Mouse (Mus musculus): ENCODE results near the gene Acsl1.

Gene Acsl1

DNA sequence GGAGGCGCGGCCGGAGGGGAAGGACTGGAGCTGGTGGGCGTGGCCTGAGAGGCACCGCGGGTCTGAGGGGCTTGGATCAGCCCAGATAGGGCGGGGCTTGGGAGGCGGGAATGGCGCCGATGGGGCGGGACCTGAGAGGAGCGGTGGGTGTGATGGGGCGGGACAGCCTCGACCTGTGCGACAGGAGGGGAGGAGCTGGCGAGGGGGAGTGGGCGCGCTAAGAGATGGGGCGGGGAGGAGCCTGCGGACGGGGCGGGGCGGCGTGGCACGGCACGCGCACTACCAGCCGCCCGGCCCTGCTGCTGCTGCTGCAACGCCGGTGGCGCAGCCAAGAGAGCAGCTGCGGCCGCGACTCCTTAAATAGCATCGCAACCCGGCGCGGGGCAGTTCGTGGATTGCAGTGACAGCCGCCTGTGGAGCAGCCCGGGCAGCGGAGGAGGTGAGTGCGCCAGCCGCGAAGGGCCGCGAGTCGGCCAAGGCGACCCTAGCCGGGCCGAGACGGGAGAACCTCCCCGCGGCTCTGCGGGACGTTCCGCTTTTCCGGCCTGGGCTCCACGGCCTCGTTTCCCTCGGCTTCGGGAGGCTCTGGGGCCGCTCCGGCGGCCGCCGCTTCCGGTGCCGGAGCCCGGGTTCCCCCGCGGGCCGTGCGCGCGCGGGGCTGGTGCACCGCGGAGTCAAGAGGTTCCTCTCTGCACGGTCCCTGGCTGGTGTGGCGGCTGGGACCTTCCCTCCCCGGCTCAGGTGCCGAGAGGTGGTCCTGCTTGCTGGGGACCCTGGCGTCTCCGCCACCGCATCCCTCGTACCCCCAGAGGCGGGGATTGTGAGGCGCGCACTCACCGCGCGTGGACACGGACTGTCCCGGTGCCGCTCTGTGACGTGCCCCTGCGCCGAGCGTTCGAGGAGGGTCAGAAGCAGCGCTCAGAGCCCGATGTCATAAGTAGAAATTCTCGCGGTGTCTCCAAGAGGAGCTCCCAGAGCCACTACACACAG lies at the start of gene Acsl1:
TSS of gene Acsl1 (plus strand) at position 246 of the 990 bp plus-strand sequence.
- peak; percentile 96 to 98 for DNase-seq

DNA sequence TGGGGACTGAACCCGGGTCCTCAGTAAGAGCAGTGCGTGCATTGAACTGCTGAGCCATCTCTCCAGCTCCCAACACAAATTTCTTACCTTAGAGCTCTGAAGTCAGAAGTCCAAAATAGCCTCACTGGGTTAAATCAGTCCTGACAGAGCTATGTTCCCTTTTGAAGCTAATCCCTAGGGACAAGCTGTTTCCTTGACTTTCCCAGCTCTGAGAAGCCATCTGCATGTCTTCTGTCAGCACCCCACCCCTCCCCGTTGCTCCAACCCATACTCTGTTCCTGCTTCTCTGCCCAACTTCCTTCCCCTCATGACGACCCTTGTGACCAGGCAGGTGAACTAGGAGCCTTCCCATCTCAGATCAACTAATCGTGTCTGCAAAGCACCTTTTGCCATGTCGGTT lies 49.3 kb upstream of the Acsl1 start:
- no peak for DNase-seq

DNA sequence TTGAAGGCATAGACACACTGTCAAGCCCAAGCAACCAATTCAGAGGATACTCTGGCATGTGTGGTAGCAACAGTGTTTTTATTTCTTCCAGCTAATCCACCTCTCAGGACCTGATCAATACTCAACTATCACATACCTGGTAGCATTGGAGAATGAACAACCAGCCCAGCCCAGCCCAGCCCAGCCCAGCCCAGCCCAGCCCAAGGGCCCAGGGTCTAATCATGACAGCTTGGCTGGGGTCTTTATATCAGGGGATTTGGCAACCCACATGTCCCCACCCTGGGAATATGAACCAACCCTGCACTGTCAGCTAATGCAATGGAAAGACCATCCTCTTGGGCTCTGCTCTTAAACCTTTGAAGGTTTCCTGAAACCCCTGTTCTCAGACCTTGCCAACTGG lies 42.9 kb upstream of the Acsl1 start:
- no peak for DNase-seq

DNA sequence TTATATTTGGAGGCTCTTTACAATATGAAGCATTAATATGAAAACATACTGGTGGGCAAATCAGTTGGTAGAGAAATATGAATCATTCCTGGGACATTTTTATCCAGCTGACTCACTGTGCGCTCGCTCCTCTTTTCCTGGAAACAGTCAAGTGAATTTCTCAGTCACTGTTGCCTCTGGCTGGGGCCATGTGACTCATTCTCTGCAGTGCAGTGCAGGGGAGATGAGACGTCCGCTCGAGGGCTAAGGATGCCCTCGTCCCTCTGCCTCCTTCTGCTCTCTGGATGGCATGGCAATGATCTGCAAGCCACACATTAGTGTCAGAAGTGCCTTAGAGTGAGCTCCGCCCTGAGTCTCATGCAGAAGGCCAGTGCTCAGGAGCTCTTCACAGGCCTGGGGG lies 41.0 kb upstream of the Acsl1 start:
- DNase-seq: no peak

DNA sequence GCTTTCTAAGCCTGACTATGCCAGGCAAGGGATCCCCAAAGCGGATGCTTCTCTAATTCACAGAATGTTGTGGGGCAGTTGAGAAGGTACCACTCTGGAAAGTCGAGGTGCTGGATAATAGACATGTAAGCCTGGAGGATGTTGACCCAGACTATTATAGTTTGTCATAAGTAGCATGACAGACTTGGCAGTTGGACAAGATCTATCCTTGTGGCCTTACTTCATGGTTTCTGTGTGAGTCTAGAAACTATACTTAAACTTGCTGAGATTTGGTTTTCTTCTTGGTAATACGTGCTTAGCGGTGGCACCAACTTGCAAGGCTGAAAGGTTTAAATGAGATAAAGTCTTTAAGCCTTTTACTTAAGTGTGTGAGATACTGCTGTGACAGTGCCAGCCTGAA lies 38.9 kb upstream of the Acsl1 start:
- DNase-seq: no peak

DNA sequence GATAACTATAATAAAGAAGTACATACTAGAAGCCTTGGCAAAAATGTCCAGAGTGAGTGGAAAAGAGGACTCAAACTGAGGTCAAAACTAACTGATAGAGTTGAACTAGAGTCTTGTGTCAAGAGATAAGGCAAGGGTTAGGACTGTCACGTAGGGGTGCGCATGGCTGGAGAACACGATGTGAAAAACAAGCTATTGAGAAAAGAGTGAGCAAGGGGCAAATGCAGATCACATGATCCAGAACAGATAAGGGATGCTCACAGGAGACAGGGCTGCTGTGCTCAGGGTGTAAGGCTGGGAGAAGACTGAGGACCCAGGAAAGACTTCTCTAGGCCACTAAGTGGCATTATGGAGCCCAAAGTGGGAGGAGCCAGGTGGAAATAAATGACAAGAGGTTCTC lies 38.3 kb upstream of the Acsl1 start:
- no peak for DNase-seq

DNA sequence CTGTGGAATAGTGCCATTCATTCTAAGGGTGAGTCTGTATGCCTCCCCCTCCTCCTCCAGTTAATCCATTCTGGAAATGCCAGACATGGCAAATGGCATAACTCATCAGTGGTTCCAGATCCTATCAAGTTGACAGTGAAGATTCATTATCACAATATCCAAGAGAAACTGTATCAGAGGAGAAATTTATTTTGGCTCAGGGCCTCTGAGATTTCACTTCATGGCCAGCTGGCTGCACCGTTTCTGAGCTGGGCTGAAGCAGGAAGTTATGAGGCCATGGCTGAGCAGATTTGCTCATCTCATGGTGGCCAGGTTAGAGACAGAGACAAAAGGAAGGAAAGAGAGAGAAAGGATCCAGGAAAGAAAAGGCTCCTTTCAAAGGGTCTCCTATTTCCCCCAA lies 37.2 kb upstream of the Acsl1 start:
- DNase-seq: no peak

DNA sequence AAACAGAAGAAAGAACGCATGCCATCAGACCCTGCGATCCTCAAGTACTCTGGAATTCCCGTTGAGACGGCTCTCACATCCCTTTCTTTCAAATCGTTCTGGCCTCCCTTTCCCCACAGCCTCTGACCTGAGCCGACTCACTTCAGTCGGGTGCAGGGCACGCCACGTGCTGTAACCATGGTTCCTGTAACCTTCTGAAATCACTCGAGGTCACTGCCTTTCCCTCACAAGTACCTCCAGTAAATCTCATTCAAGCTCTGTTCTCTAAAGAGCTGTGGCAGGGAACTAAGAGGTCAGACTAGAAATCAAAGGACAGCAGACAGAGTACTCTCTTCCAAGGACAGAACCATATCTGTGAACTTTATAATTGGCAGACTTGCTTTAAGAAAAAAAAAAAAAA lies 32.3 kb upstream of the Acsl1 start:
- no peak for DNase-seq

DNA sequence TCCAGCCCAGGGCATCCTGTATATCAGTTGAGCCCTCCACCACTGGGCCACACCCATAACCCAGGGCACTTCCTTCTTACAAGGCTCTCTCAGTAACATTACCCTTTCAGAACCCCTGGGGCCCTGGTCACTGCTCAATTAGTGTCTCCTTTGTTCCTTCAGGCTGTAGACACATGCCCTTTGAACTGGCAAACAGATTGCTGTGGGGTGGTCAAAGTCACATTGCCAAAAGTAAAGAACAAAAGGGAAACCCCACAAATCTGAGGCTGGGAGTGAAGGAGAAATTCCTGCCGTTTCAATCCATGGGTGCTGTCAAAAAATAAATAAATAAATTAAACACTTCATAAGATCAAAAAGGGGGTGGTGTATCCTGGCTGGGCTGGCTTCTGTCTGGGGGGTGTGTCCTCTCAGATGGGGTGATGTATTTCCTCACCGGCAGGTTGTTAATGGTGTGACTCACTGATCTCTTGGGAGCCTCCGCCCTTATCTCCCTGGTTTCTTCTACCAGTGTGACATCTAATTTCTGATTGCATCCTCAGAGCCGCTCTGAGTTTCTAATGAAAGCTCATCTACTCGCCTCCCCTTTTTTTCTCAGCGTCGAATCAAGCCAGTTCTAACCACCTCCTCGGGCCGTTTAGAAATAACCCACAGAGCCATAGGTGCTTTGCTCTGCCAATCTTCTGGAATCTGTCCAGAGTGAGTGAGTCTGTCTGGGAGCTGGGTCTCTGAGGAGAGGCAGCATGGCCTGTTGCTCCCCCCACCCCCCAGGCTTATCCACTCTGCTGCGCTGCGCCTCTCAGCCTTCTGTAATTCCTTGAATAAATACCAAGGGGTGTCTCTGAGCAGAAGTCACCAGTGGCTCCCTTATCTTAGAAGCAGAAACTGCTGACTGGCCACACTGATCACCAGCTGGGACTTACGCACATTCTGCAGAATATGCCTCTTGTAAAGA lies 24.6 kb upstream of the Acsl1 start:
- DNase-seq: no peak

DNA sequence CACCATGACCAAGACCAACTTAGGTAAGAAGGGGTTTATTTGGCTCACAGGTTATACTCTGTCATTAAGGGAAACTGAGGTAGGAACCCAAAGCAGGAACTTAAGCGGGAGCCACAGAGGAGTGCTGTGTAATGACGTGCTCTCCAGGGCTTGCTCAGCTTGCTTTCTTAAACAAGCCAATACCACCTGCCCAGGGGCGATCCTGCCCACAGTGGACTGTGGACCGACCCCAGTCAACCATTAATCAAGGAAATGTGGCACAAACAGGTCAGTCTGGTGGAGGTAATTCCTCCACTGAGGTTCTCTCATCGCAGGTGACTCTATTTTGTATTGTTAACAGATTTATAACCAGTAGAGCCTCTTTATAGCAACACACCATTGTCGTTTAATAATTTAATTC lies 23.5 kb upstream of the Acsl1 start:
- DNase-seq: no peak

DNA sequence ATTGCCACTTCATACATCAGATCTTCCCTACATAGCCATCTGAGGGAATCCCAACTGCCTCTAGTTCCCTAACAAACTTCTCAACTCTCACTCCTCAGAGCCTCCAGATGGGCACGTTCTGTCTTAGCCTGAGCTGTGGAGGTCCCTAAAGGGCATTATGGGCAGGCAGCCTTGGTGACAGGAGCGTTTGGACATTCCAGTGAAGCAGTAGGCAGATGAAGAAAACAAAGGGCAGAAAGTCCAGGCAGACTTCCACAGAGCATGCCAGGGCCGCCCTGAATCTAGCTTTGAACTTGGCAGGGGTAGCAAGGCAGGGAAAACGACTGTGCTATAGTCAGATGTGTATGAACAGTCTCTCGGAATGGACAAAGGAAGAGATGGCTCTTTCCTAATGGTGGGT lies 22.2 kb upstream of the Acsl1 start:
- DNase-seq: no peak

DNA sequence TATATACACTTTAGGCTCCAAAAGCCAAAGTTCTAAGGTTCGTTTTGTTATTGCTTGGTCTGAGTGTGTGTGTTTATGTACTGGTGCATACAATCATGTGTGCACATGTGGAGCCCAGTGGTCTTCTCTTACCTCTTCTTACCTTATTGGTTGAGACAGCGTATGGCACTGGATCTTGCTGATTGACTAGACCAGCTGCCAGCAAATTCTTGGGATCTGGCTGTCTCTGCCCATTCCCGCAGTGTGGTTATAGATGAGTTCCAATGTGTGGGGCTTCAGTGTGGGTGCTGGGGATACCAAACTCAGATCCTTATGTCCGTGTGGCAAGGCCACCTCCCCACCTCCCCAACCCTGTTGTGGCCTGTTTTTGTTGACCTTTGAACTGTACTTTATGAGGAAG lies 21.8 kb upstream of the Acsl1 start:
- DNase-seq: no peak

DNA sequence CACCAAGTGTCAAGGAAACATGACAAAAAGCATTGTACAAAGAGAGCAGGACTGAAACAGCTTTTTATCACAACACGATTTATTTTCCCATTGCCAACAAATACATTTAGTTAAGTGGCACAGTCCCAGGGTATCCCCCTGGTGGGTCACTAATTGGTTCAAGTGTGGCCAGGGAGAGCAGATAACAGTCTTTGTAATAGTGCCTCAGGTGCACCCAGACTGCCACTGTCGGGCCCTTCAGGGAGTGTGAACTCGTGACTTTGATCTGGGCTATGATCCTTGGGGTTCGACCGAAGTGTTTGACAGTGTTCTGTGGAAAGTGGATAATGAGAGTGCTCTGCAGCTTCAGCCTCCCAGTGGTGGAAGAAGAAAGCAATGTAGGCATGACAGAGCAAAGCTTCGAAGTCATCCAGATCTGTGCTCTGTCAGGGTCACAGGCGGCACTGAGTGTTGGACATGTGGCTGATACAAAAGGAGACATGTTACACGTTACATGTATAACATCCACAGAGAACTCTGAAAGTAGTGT lies 21.1 kb upstream of the Acsl1 start:
- no peak for DNase-seq

DNA sequence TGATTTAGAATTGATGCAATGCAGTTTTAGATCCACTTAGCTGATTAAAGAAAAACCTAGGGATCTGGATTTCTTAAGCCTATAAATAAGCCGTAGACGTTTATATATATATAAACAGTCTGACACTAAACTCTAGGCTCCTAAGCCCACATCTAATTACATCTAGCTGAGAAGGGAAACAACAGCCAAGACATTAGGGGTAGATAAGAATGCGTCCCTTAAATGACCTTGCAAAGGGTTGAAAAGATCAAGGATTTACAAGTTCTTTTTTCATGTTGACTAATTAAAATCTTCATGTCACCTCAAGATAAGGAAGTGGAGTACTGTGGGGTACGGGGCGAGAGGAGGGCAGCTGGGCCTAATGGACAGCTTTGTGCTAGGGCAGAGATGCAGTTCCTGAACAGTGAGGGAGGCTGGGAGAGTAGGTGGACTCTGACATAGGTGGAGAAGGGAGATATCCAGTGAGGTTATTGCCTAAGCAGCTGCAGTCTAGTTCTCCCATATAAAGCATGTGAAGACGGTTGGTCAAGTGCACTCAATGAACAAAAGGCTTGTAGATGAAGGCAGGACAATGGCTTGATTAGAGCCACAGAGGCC lies 12.5 kb upstream of the Acsl1 start:
- DNase-seq: no peak

DNA sequence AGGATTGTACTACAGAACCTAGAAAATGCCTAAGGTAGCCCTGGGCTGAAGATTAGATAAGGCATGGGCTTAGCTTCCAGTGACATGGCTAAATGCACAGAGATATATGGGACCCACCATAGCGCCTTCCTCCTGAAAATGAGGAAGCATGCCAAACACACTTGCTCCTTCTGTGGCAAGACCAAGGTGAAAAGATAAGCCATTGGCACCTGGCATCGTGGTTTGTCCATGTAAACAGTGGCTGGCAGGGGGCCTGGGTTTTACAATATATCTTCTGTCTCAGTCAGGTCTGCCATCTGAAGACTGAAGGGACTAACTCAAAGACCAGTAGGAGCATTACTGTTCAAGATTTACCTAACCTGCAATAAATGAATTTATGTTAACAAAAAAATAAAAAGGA lies 2.4 kb upstream of the Acsl1 start:
- no peak for DNase-seq

DNA sequence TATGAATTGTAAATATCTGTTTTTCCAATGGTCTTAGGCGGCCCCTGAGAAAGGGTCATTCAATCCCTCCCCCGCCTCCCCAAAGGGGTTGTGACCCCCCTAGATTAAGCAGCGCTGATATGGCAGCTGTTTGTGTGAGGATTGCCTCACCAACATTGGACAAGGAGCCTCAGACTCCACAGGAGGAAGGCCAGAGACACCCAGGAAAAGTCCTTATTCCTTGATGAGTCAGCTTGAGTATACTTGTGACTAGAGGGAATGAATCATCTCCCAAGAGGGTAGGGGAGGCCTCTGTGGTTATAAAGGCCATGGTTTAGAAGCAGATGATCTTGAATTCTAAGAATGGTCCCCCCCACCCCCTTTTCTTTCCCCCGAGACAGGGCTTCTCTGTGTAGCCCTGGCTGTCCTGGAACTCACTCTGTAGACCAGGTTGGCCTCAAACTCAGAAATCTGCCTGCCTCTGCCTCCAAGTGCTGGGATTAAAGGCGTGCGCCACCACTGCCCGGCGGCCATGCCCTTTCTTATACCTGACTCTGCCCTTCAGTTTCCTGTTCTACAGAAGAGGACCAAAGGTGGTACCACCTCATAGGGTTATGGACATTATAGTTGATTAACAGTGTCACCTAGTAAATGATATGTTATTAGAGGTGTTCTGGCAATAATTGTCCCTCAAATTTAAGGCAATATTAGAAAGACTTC lies 1.6 kb upstream of the Acsl1 start:
- DNase-seq: no peak

DNA sequence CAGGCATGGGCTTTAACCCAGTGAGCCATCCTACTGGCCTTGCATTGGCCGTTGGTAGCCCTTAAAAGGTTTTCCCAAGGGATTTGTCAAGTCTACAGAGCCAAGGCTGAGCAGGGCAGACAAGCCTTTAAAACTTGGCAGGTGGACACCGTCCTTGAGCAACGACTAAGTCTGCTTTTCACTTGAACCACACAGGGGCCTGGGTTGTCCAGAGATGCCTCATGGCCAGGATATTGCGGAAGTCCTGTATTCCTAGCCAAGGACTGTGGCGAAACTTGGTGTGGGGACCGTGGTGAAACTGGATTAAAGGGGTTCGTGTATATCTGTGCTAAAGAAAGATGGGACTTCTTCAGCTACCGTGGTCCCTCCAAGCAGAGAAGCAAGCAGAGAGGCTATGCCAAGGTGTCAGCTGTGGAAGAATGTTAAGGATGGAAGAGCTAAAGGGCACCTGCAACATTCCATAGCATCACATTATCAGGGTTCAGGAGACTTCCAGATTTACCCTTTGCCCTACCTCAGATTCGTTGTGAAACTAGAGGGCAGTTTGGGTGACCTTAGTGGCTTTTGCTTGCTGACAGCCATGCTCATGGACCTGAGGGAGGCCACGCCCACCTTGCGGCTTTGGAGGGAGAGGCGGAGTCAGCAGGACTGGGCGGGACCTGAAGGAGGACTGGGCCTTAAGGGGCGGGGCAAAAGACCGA lies 596 bp upstream of the Acsl1 start:
- no peak for DNase-seq

DNA sequence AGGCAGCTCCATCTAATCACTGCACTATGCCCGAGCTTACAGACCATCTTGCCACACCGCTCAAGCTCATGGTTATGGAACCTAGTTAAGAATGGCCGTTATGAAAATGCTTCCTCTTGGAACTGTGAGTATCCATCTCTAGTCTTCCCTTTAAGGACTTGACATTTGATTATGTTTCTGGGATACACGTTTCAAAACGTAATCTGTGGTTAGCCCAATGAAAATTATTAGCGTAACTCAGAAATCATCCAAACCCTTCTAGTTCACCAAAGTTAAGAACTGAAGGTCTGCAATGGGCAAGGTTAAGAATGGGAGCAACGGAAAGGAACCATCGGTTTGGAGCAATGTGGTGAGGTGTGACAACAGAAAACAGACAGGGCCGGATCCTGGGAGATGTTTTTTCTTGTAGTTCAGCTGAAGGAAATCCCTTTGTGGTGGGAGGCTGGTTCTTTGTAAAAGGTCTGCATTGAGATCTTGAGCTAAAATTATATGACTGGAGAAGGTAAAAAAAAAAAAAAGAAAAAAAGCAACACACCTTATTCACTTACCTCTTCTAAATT lies 1.2 kb downstream of the Acsl1 start:
- no peak for DNase-seq

DNA sequence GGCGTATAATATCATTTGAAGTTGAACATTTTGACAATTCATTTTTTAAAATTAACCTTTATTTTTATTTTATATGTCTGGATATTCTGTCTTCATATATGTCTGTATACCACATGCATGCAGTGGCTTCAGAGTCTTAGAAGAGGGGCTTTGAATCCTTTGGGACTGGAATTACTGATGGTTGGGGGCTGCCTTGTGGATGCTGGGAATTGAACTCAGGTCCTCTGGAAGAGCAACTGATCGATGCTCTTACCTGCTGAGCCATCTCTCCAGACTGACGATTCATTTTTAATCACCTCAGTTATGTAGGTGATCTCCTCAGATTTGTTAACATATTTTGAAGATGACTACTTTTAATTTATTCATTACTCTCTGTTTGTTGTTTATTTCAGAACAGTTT lies 3.3 kb downstream of the Acsl1 start:
- no peak for DNase-seq

DNA sequence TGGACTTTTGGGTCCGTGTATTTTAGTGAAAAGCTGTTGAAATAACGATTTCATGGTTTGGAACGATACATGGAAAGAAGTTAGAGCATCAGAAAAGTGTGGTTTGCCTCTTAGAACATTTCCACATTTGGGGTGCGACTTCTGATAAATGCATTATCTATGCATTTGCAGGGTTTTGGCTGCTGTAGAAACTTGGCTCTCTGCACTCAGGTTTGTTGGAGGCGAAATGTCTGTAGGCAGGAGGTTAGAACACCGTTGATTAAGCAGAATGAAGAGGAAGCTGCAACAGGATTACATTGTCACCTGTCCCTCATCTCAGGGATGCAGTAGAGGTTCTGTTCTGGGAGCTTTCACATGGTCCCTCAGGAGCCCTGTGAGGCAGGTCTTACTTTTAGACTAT lies 3.8 kb downstream of the Acsl1 start:
- no peak for DNase-seq

DNA sequence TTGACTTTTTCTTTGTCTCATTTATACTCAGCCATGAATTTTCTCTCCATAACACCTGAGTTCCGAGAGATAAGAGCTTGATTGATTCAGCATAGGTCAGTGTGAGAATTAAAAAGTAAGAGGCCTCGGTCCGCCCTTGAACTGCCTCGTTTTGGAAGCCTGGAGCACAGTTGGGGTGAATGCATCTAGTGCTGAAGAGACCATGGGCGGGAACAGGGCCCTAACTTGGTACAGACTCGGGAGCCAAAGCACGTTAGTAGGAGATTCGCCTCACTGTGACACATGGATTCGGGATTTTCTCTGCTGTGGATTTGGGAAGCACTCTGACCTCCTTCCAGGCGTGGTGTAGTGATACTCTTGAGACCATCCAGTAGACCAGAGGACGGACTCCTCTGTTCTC lies 4.6 kb downstream of the Acsl1 start:
- no peak for DNase-seq

Data from cerebellum, postnatal 36 days (tissue).